Mouse (Mus musculus): ENCODE measurements at regions not wholly inside any gene's neighbourhood (a gene's known extent, or its start where the extent isn't known, plus 50 kb on each side); places are given as distances from the start of the nearest gene placed in this dataset.

DNA sequence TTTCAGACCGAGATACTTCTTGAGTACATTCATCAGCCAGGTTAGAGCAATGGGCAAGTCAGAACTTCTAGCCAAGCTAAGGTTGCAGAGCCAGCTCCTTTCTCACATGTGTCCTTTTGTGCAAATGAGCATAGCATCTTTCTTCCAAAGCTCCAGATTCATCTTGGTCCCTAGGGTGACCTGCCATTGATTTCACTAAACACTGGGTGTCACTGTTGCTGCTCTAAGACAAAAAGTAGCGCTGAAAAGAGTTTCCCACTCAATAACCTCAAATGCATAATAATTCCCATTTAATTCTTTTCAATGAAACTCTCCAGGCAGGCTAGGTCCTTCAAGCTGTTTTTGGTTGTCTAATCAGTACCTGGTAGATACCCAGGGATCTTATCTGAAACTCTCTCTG, 688.6 kb upstream of the BB014433 start:
- H3K27me3 ChIP-seq (ENCODE audit: control insufficient read depth, insufficient read depth, low read length), result no peaks in the 10 kb centered on the region
- no peak overlapping the region for H3K4me2 ChIP-seq (replicated peaks; ENCODE audit: low read depth, low read length)
- ATAC-seq (ENCODE audit: low FRiP score, low TSS enrichment), result no peak
- 72% methylated on average over 2 of the region's 2 CpGs for WGBS
- H3K9ac ChIP-seq (ENCODE audit: low read depth, low read length), result no peak overlapping the region
- no peaks in the 10 kb centered on the region for H3K9me3 ChIP-seq (ENCODE audit: control insufficient read depth, low read length)
- no peaks in the 10 kb centered on the region for H3K36me3 ChIP-seq (ENCODE audit: control insufficient read depth, insufficient read depth, low read length)
- H3K27ac ChIP-seq (ENCODE audit: low read depth, low read length), result no peak overlapping the region
- no peaks in the 10 kb centered on the region for H3K4me1 ChIP-seq (ENCODE audit: control insufficient read depth, insufficient read depth, low read length)
- no peak overlapping the region for H3K4me3 ChIP-seq (ENCODE audit: low read length)

DNA sequence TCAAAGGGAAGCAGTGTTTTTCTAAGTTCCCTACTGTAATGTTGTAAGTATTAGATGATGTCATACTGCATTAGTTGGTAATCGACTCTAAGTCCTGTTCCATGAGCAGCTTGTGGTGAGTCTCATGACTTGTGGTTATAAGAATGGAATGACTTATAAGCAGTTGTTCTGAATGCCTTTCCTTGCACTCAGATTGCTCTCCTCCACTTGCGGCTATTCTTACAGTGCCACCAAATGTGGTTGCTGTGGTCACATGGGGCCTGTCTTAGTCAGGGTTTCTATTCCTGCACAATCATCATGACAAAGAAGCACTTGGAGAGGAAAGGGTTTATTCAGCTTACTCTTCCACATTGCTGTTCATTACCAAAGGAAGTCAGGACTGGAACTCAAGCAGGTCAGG, 685.4 kb upstream of the BB014433 start:
- Histone ChIP-seq H3K27me3 (ENCODE audit: control insufficient read depth, insufficient read depth, low read length) (no peaks in the 10 kb centered on the region), H3K9ac (ENCODE audit: low read depth, low read length) (no peak overlapping the region), H3K4me1 (ENCODE audit: control insufficient read depth, insufficient read depth, low read length) (no peaks in the 10 kb centered on the region), H3K9me3 (ENCODE audit: control insufficient read depth, low read length) (no peaks in the 10 kb centered on the region), H3K4me2 (replicated peaks; ENCODE audit: low read depth, low read length) (no peak overlapping the region), H3K4me3 (ENCODE audit: low read length) (no peak overlapping the region), H3K27ac (ENCODE audit: low read depth, low read length) (no peak overlapping the region), H3K36me3 (ENCODE audit: control insufficient read depth, insufficient read depth, low read length) (no peaks in the 10 kb centered on the region)
- ATAC-seq (ENCODE audit: low FRiP score, low TSS enrichment), result no peak
- 91% methylated on average over 2 of the region's 2 CpGs for WGBS

DNA sequence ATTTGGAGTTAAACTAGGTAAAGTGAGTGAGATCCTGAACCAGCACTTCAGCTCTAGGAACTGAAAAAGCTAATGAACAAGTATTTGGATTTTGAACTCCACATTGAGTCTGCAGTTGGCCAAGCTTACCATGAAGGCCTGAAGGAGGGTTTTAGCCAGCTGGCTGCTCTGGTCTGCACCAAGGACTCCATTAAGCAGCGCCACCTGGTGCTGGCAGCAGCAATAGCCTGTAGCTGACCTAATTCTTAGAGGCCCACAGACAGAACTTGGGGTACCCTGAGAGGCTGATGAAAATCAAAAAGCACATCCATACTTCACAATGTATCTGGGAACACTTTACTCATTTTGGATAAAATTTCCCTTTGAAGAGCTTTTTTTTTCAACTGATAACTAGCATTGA, 683.2 kb upstream of the BB014433 start:
- no peak overlapping the region for H3K9ac ChIP-seq (ENCODE audit: low read depth, low read length)
- 9% methylated on average over 1 of the region's 1 CpGs for WGBS
- no peaks in the 10 kb centered on the region for H3K9me3 ChIP-seq (ENCODE audit: control insufficient read depth, low read length)
- H3K4me1 ChIP-seq (ENCODE audit: control insufficient read depth, insufficient read depth, low read length), result no peaks in the 10 kb centered on the region
- H3K27ac ChIP-seq (ENCODE audit: low read depth, low read length), result no peak overlapping the region
- no peak overlapping the region for H3K4me3 ChIP-seq (ENCODE audit: low read length)
- H3K4me2 ChIP-seq (replicated peaks; ENCODE audit: low read depth, low read length), result no peak overlapping the region
- no peaks in the 10 kb centered on the region for H3K36me3 ChIP-seq (ENCODE audit: control insufficient read depth, insufficient read depth, low read length)
- ATAC-seq (ENCODE audit: low FRiP score, low TSS enrichment), result peak; percentile 77
- H3K27me3 ChIP-seq (ENCODE audit: control insufficient read depth, insufficient read depth, low read length), result no peaks in the 10 kb centered on the region

DNA sequence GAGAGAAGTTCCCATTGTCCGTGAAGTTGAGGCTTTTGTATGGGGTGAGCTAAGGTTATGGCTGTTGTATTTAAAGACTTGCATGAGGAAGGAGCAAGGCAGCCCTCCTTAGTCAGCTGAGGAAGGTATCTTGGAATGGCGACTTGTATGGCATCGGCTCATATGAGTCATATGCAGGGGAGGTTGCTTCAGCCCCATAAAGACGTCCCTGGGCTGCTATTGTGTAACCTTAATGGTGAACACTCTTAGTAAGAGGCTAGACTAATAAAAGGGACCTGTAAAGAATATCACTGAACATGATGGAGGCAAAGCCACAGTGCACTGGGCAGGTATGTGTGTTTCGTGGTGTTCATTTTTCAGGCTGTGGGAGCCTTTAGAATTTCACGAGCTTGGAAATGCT, 680.4 kb upstream of the BB014433 start:
- no peak overlapping the region for H3K27ac ChIP-seq (ENCODE audit: low read depth, low read length)
- no peaks in the 10 kb centered on the region for H3K36me3 ChIP-seq (ENCODE audit: control insufficient read depth, insufficient read depth, low read length)
- 92% methylated on average over 6 of the region's 6 CpGs for WGBS
- H3K9ac ChIP-seq (ENCODE audit: low read depth, low read length), result no peak overlapping the region
- no peak for ATAC-seq (ENCODE audit: low FRiP score, low TSS enrichment)
- H3K4me2 ChIP-seq (replicated peaks; ENCODE audit: low read depth, low read length), result no peak overlapping the region
- H3K27me3 ChIP-seq (ENCODE audit: control insufficient read depth, insufficient read depth, low read length), result no peaks in the 10 kb centered on the region
- H3K9me3 ChIP-seq (ENCODE audit: control insufficient read depth, low read length), result no peaks in the 10 kb centered on the region
- no peaks in the 10 kb centered on the region for H3K4me1 ChIP-seq (ENCODE audit: control insufficient read depth, insufficient read depth, low read length)
- H3K4me3 ChIP-seq (ENCODE audit: low read length), result no peak overlapping the region
